Mouse (Mus musculus): ENCODE results near the gene Rnase2b. TPM values are rescaled to one million over a fixed set of nuclear protein-coding genes. Genes with fewer than 3 reads are reported as not detected.
"Not testable (repeated sequence)": the region's sequence is repeated elsewhere in the genome, so short reads cannot be mapped to it uniquely, and the experiment has no call there.

Gene Rnase2b
- not detected in 2 replicates for polyA plus RNA-seq (2015; fragmentation: Nextera tagmentation; extraction: Ambion mirVana)

- not testable (repeated sequence) for ATAC-seq (ENCODE audit: insufficient read depth); H3K4me3 ChIP-seq (replicated peaks); H3K9ac ChIP-seq; H3K27me3 ChIP-seq; H3K9me3 ChIP-seq (replicated peaks); H3K27ac ChIP-seq (replicated peaks); H3K36me3 ChIP-seq (replicated peaks); H3K4me2 ChIP-seq
- peaks cover 17% of the 10 kb centered on the region for H3K4me1 ChIP-seq (replicated peaks)
- 81% methylated on average over 3 of the region's 3 CpGs for WGBS (ENCODE audit: insufficient replicate concordance)
These were observed at the start of gene Rnase2b for GRCm38 (mm10) chr14:51161976-51162375. TSS of gene Rnase2b (plus strand) at chr14:51162260.

GRCm38 (mm10) chr14:51113476-51113875 is 48.6 kb upstream of the Rnase2b start:
- Histone ChIP-seq H3K4me2 (no peak overlapping the region), H3K27me3 (no peaks in the 10 kb centered on the region), H3K4me3 (replicated peaks) (no peak overlapping the region), H3K9ac (no peak overlapping the region), H3K4me1 (replicated peaks) (peaks cover 6% of the 10 kb centered on the region; the same call in 1 of the 2 replicates), H3K27ac (replicated peaks) (no peak overlapping the region), H3K9me3 (replicated peaks) (no peaks in the 10 kb centered on the region), H3K36me3 (replicated peaks) (no peaks in the 10 kb centered on the region)
- 46% methylated on average over 9 of the region's 9 CpGs for WGBS (ENCODE audit: insufficient replicate concordance)
- ATAC-seq (ENCODE audit: insufficient read depth): no peak

- Histone ChIP-seq H3K9me3 (replicated peaks) (no peaks in the 10 kb centered on the region), H3K36me3 (replicated peaks) (no peaks in the 10 kb centered on the region), H3K4me3 (replicated peaks) (no peak within 1 kb of the TSS), H3K4me2 (no peak within 1 kb of the TSS), H3K4me1 (replicated peaks) (peaks cover 6% of the 10 kb centered on the region; the same call in 1 of the 2 replicates), H3K9ac (no peak within 1 kb of the TSS), H3K27me3 (no peaks in the 10 kb centered on the region), H3K27ac (replicated peaks) (no peak within 1 kb of the TSS)
- 64% methylated on average over 12 of the region's 12 CpGs for WGBS (ENCODE audit: insufficient replicate concordance)
- no peak for ATAC-seq (ENCODE audit: insufficient read depth)
These were observed 48.0 kb upstream of the Rnase2b start, which contains the start of gene Eddm3b for GRCm38 (mm10) chr14:51113916-51114560. TSS of gene Eddm3b (plus strand) at chr14:51114426.

GRCm38 (mm10) chr14:51125684-51126083 is 36.4 kb upstream of the Rnase2b start:
- 83% methylated on average over 6 of the region's 6 CpGs for WGBS (ENCODE audit: insufficient replicate concordance)
- H3K4me1 ChIP-seq (replicated peaks): peaks cover 62% of the 10 kb centered on the region
- H3K9ac ChIP-seq: no peak overlapping the region
- H3K36me3 ChIP-seq (replicated peaks): no peaks in the 10 kb centered on the region
- H3K27ac ChIP-seq (replicated peaks): peak overlapping the region; percentile 49; the same call in 1 of the 2 replicates
- no peak for ATAC-seq (ENCODE audit: insufficient read depth)
- H3K4me2 ChIP-seq: no peak overlapping the region
- no peaks in the 10 kb centered on the region for H3K27me3 ChIP-seq
- H3K4me3 ChIP-seq (replicated peaks): no peak overlapping the region
- H3K9me3 ChIP-seq (replicated peaks): no peaks in the 10 kb centered on the region

- WGBS (ENCODE audit: insufficient replicate concordance): 15% methylated on average over 2 of the region's 2 CpGs
- no peaks in the 10 kb centered on the region for H3K27me3 ChIP-seq
- H3K4me2 ChIP-seq: peak overlapping the region; percentile 74
- no peaks in the 10 kb centered on the region for H3K36me3 ChIP-seq (replicated peaks)
- peak overlapping the region; percentile 15; the same call in 1 of the 2 replicates for H3K4me3 ChIP-seq (replicated peaks)
- peak overlapping the region; percentile 95 for H3K27ac ChIP-seq (replicated peaks)
- H3K9ac ChIP-seq: peak overlapping the region; percentile 36; the same call in 1 of the 2 replicates
- ATAC-seq (ENCODE audit: insufficient read depth): peak; percentile 83
- no peaks in the 10 kb centered on the region for H3K9me3 ChIP-seq (replicated peaks)
- H3K4me1 ChIP-seq (replicated peaks): peaks cover 78% of the 10 kb centered on the region
These were observed 34.3 kb upstream of the Rnase2b start for GRCm38 (mm10) chr14:51127648-51128258.

GRCm38 (mm10) chr14:51128775-51129623 is 33.1 kb upstream of the Rnase2b start:
- Histone ChIP-seq H3K27ac (replicated peaks) (peak overlapping the region; percentile 95), H3K4me1 (replicated peaks) (peaks cover 78% of the 10 kb centered on the region), H3K27me3 (no peaks in the 10 kb centered on the region), H3K9me3 (replicated peaks) (no peaks in the 10 kb centered on the region), H3K9ac (peak overlapping the region; percentile 54), H3K36me3 (replicated peaks) (no peaks in the 10 kb centered on the region), H3K4me2 (peak overlapping the region; percentile 74), H3K4me3 (replicated peaks) (peak overlapping the region; percentile 47)
- 19% methylated on average over 9 of the region's 9 CpGs for WGBS (ENCODE audit: insufficient replicate concordance)
- peak; percentile 14; the same call in 1 of the 2 replicates for ATAC-seq (ENCODE audit: insufficient read depth)

DNA sequence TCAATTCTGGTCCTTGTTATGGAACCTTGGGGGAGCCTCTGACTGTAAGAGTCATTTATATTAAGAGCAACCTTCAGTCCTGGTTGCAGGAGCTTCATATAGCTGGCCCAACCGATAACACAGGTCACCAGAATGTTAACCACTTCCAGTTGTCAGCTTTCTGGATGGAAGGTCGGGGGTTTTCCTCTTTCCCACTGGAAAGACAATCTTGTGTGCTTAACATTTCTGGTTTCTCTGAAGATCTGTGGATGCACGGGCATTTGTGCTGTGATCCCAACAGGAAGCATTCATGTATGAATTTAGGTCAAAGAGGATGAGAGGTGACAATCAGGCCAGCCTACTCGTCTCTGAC is 32.5 kb upstream of the Rnase2b start:
- H3K36me3 ChIP-seq (replicated peaks): no peaks in the 10 kb centered on the region
- H3K27me3 ChIP-seq: no peaks in the 10 kb centered on the region
- peak overlapping the region; percentile 47 for H3K4me3 ChIP-seq (replicated peaks)
- peak overlapping the region; percentile 74 for H3K4me2 ChIP-seq
- H3K27ac ChIP-seq (replicated peaks): peak overlapping the region; percentile 95
- 0 out of 2 replicates have a peak, but pooled peaks have one; percentile 12 for ATAC-seq (ENCODE audit: insufficient read depth)
- 15% methylated on average over 4 of the region's 4 CpGs for WGBS (ENCODE audit: insufficient replicate concordance)
- peak overlapping the region; percentile 54 for H3K9ac ChIP-seq
- H3K9me3 ChIP-seq (replicated peaks): no peaks in the 10 kb centered on the region
- peaks cover 76% of the 10 kb centered on the region for H3K4me1 ChIP-seq (replicated peaks)

DNA sequence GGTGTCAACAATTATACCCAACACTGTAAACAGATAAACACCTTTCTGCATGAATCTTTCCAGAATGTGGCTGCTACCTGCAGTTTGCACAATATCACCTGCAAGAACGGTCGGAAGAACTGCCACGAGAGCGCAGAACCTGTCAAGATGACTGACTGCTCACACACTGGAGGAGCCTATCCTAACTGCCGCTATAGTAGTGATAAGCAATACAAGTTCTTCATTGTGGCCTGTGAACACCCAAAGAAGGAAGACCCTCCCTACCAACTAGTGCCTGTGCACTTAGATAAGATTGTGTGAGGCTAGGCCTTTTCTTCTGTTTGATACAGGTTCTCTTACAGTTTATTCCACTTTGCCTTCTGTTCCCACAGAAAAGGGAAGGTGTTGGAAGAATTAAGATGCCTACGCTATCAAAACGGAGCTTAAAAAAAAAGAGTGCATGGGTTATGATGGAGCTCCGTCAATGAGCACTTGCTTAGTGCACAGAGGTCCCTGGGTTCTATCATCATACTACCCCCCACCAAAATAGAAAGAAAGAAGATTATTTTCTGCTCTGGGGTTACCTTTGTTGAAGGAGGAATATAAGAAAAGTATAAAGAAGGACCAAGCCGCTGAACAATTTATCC is 31.6 kb upstream of the Rnase2b start:
- Histone ChIP-seq H3K27ac (replicated peaks) (peak overlapping the region; percentile 95), H3K9me3 (replicated peaks) (no peaks in the 10 kb centered on the region), H3K9ac (peak overlapping the region; percentile 54), H3K4me2 (peak overlapping the region; percentile 74), H3K4me3 (replicated peaks) (peak overlapping the region; percentile 47), H3K27me3 (no peaks in the 10 kb centered on the region), H3K4me1 (replicated peaks) (peaks cover 74% of the 10 kb centered on the region), H3K36me3 (replicated peaks) (no peaks in the 10 kb centered on the region)
- 20% methylated on average over 9 of the region's 9 CpGs for WGBS (ENCODE audit: insufficient replicate concordance)
- peak; percentile 81 for ATAC-seq (ENCODE audit: insufficient read depth)

GRCm38 (mm10) chr14:51131086-51131815 is 30.8 kb upstream of the Rnase2b start:
- H3K27me3 ChIP-seq: no peaks in the 10 kb centered on the region
- 41% methylated on average over 7 of the region's 7 CpGs for WGBS (ENCODE audit: insufficient replicate concordance)
- H3K27ac ChIP-seq (replicated peaks): peak overlapping the region; percentile 95
- peak overlapping the region; percentile 54; the same call in 1 of the 2 replicates for H3K9ac ChIP-seq
- no peaks in the 10 kb centered on the region for H3K36me3 ChIP-seq (replicated peaks)
- H3K4me2 ChIP-seq: peak overlapping the region; percentile 19; the same call in 1 of the 2 replicates
- H3K4me1 ChIP-seq (replicated peaks): peaks cover 69% of the 10 kb centered on the region
- no peak for ATAC-seq (ENCODE audit: insufficient read depth)
- no peaks in the 10 kb centered on the region for H3K9me3 ChIP-seq (replicated peaks)
- no peak overlapping the region for H3K4me3 ChIP-seq (replicated peaks)

DNA sequence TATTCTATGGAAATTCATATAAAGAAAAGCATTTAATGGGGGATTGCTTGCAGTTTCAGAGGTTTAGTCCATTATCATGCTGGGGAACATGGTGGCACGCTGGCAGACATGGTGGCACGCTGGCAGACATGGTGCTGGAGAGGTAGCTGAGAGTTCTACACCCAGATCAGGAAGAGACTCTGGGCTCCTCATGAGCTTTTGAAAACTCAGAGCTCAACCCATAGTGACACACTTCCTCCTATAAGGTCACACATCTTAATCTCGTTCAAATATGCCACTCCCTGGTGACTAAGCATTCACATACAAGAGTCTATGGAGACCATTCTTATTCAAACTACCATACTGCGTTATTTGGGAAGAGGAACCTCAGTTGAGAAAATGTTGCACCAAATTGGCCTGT is 29.7 kb upstream of the Rnase2b start:
- H3K27ac ChIP-seq (replicated peaks): peak overlapping the region; percentile 95
- H3K36me3 ChIP-seq (replicated peaks): no peaks in the 10 kb centered on the region
- H3K27me3 ChIP-seq: no peaks in the 10 kb centered on the region
- no peak overlapping the region for H3K9ac ChIP-seq
- ATAC-seq (ENCODE audit: insufficient read depth): peak; percentile 30; the same call in 1 of the 2 replicates
- H3K9me3 ChIP-seq (replicated peaks): no peaks in the 10 kb centered on the region
- H3K4me3 ChIP-seq (replicated peaks): no peak overlapping the region
- H3K4me2 ChIP-seq: peak overlapping the region; percentile 40
- WGBS (ENCODE audit: insufficient replicate concordance): 53% methylated on average over 4 of the region's 4 CpGs
- H3K4me1 ChIP-seq (replicated peaks): peaks cover 59% of the 10 kb centered on the region

All from liver, embryonic 15.5 days (tissue).